Mouse (Mus musculus) T-cell, adult 2 months (primary cell): Measurements from ENCODE around the gene Eaf1.

Source experiments
- DNase-seq: peaks from one replicate; pipeline ENCODE4 v3.0.0; 2022; ENCODE audit warnings: low spot score

Gene Eaf1

GRCm38 (mm10) chr14:31510322-31510721, 16.1 kb downstream of the Eaf1 start:
- DNase-seq: no peak

GRCm38 (mm10) chr14:31515895-31516294, 21.7 kb downstream of the Eaf1 start:
- no peak for DNase-seq

- no peak for DNase-seq
Measured at GRCm38 (mm10) chr14:31519165-31519564, 25.0 kb downstream of the Eaf1 start.

- DNase-seq: peak; percentile 28
Measured at GRCm38 (mm10) chr14:31521318-31521717, 27.1 kb downstream of the Eaf1 start.

- DNase-seq: no peak
Measured at GRCm38 (mm10) chr14:31525040-31525810, 31.0 kb downstream of the Eaf1 start.

- no peak for DNase-seq
Measured at GRCm38 (mm10) chr14:31530847-31531246, 36.6 kb downstream of the Eaf1 start.

GRCm38 (mm10) chr14:31531506-31532148, 37.4 kb downstream of the Eaf1 start:
- peak; percentile 84 for DNase-seq

- no peak for DNase-seq
Measured at GRCm38 (mm10) chr14:31532656-31533055, 38.5 kb downstream of the Eaf1 start.

- DNase-seq: no peak
Measured at GRCm38 (mm10) chr14:31537298-31537697, 43.1 kb downstream of the Eaf1 start.

- DNase-seq: no peak
Measured at GRCm38 (mm10) chr14:31543885-31544442, 49.8 kb downstream of the Eaf1 start.

- no peak for DNase-seq
Measured at GRCm38 (mm10) chr14:31555021-31555420, 60.8 kb downstream of the Eaf1 start.

GRCm38 (mm10) chr14:31555963-31556434, 61.8 kb downstream of the Eaf1 start:
- peak; percentile 10 for DNase-seq

- peak; percentile 8 for DNase-seq
Measured at GRCm38 (mm10) chr14:31556526-31557260, 62.5 kb downstream of the Eaf1 start.

GRCm38 (mm10) chr14:31557273-31557672, 63.1 kb downstream of the Eaf1 start:
- DNase-seq: no peak

- no peak for DNase-seq
Measured at GRCm38 (mm10) chr14:31557784-31558183, 63.6 kb downstream of the Eaf1 start.

GRCm38 (mm10) chr14:31559216-31559615, 65.0 kb downstream of the Eaf1 start:
- no peak for DNase-seq
